Mouse (Mus musculus): Measurements from ENCODE around the gene Hmga2. TPM values are rescaled to one million over a fixed set of nuclear protein-coding genes. Genes with fewer than 3 reads are reported as not detected.

Gene Hmga2
- total and polyA plus RNA-seq, 3 experiments, result 0.33 to 0.60 TPM; not detected in 1

DNA sequence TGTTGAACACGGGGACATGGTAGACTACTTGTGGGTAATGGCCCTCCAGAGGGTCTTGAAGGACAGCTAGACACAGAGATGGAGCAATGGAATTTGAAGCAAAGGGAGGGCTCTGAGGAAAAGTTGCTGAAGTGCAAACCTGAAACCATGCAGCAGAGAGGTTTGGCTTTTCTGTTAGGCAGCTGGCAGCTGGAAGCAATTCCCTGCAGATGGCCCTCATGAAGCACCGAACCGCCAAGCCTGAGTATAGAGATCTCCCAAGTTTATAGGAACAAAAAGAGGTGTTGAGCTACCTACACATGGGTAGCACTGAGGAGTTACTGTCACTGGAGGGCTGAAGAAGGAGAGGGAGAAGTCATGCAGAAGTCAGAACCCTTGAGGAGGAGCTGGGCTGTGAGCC, 13.3 kb upstream of the Hmga2 start:
- Histone ChIP-seq H3K27me3 (ENCODE audit: insufficient read depth, low read length) (no peaks in the 10 kb centered on the region), H3K36me3 (replicated peaks) (no peaks in the 10 kb centered on the region), H3K4me3 (ENCODE audit: low read depth, low read length) (no peak overlapping the region), H3K4me1 (ENCODE audit: insufficient read depth, low read depth, low read length) (no peaks in the 10 kb centered on the region), H3K9me3 (replicated peaks) (peaks cover 54% of the 10 kb centered on the region)
- DNase-seq (ENCODE audit: low spot score) (no peak), ATAC-seq (ENCODE audit: extremely low read depth, insufficient number of reproducible peaks, low FRiP score, poor library complexity, severe bottlenecking) (no peak)
- TF ChIP-seq POLR2AphosphoS5 (IDR thresholded peaks at IDR 0.05; ENCODE audit: insufficient replicate concordance, low read depth, low read length) (no peak), CTCF (IDR thresholded peaks at IDR 0.05; ENCODE audit: low read depth, low read length) (no peak), GATA1 (IDR thresholded peaks at IDR 0.05; ENCODE audit: borderline replicate concordance, low read length) (no peak), TAL1 (conservative IDR thresholded peaks at IDR 0.05; ENCODE audit: low read depth, low read length) (no peak), GATA2 (IDR thresholded peaks at IDR 0.05; ENCODE audit: borderline replicate concordance, low read depth, low read length) (no peak)

DNA sequence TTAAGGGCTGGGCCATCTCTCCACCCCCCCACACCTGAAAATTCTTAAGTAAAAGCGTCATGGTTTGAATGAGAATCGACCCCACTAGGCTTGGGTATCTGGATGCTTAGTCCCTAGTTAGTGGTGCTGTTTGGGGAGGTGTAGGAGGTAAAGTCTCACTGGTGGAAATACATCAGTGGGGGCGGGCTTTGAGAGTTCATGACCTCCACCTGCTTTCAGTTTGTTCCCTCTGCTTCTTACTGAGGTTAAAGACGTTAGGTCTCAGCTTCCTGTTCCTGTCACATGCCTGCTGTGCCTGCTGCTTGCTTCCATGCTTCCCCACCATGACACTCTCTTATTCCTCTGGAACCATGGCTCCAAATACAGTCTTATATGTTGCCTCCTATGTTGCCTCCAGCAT, 12.3 kb upstream of the Hmga2 start:
- Histone ChIP-seq H3K9me3 (replicated peaks) (peaks cover 60% of the 10 kb centered on the region), H3K4me1 (ENCODE audit: insufficient read depth, low read depth, low read length) (no peaks in the 10 kb centered on the region), H3K4me3 (ENCODE audit: low read depth, low read length) (no peak overlapping the region), H3K27me3 (ENCODE audit: insufficient read depth, low read length) (no peaks in the 10 kb centered on the region), H3K36me3 (replicated peaks) (no peaks in the 10 kb centered on the region)
- ATAC-seq (ENCODE audit: extremely low read depth, insufficient number of reproducible peaks, low FRiP score, poor library complexity, severe bottlenecking), result no peak
- DNase-seq (ENCODE audit: low spot score), result no peak
- TF ChIP-seq POLR2AphosphoS5 (IDR thresholded peaks at IDR 0.05; ENCODE audit: insufficient replicate concordance, low read depth, low read length) (no peak), GATA2 (IDR thresholded peaks at IDR 0.05; ENCODE audit: borderline replicate concordance, low read depth, low read length) (no peak), CTCF (IDR thresholded peaks at IDR 0.05; ENCODE audit: low read depth, low read length) (no peak), GATA1 (IDR thresholded peaks at IDR 0.05; ENCODE audit: borderline replicate concordance, low read length) (no peak), TAL1 (conservative IDR thresholded peaks at IDR 0.05; ENCODE audit: low read depth, low read length) (no peak)

DNA sequence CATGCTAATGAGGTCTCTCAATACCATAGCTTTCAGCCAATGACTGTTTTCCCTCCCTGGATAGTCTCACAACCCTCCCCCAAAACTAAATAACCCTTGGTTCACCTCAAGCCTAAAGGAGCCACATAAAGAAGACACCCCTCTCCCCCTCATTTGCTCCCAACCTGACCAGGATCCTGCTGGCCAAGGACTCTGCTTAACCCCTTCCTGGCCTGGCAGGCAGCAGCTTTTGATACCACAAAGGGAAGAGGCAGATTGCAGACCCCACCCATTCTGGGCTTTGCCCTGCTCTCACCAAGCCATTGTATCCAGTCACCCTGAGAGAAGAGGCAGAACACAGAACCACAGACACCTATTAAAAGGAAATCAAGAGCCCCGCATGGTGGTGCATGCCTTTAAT, 11.6 kb upstream of the Hmga2 start:
- no peak for TF ChIP-seq TAL1 (conservative IDR thresholded peaks at IDR 0.05; ENCODE audit: low read depth, low read length)
- TF ChIP-seq POLR2AphosphoS5 (IDR thresholded peaks at IDR 0.05; ENCODE audit: insufficient replicate concordance, low read depth, low read length), result no peak
- no peak for TF ChIP-seq GATA2 (IDR thresholded peaks at IDR 0.05; ENCODE audit: borderline replicate concordance, low read depth, low read length)
- no peak for TF ChIP-seq CTCF (IDR thresholded peaks at IDR 0.05; ENCODE audit: low read depth, low read length)
- TF ChIP-seq GATA1 (IDR thresholded peaks at IDR 0.05; ENCODE audit: borderline replicate concordance, low read length), result no peak
- no peak overlapping the region for H3K4me3 ChIP-seq (ENCODE audit: low read depth, low read length)
- no peaks in the 10 kb centered on the region for H3K27me3 ChIP-seq (ENCODE audit: insufficient read depth, low read length)
- H3K4me1 ChIP-seq (ENCODE audit: insufficient read depth, low read depth, low read length), result no peaks in the 10 kb centered on the region
- no peak for ATAC-seq (ENCODE audit: extremely low read depth, insufficient number of reproducible peaks, low FRiP score, poor library complexity, severe bottlenecking)
- no peak for DNase-seq (ENCODE audit: low spot score)
- H3K9me3 ChIP-seq (replicated peaks), result peaks cover 53% of the 10 kb centered on the region
- H3K36me3 ChIP-seq (replicated peaks), result no peaks in the 10 kb centered on the region

DNA sequence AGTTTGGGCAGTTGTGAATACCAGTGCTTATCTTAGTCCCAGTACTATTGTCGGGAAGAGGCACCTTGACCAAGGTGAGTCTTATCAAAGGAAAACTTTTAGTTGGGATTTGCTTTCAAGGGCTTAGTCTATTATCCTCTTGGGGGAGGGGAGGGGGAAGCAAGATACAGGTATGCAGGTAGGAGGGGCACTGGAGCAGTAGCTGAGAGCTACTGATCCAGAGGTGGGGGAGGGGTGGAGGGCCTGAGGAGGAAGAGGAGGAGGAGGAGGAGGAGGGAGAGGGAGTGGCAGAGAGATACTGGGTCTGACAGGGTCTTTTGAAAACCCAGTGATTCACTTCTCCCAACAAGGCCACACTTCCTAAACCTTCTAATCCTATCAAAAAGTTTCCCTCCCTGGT, 9.2 kb upstream of the Hmga2 start:
- ATAC-seq (ENCODE audit: extremely low read depth, insufficient number of reproducible peaks, low FRiP score, poor library complexity, severe bottlenecking) (no peak), DNase-seq (ENCODE audit: low spot score) (no peak)
- TF ChIP-seq TAL1 (conservative IDR thresholded peaks at IDR 0.05; ENCODE audit: low read depth, low read length), result no peak
- H3K36me3 ChIP-seq (replicated peaks), result no peaks in the 10 kb centered on the region
- peaks cover 51% of the 10 kb centered on the region for H3K9me3 ChIP-seq (replicated peaks)
- no peaks in the 10 kb centered on the region for H3K4me1 ChIP-seq (ENCODE audit: insufficient read depth, low read depth, low read length)
- H3K27me3 ChIP-seq (ENCODE audit: insufficient read depth, low read length), result no peaks in the 10 kb centered on the region
- no peak overlapping the region for H3K4me3 ChIP-seq (ENCODE audit: low read depth, low read length)

DNA sequence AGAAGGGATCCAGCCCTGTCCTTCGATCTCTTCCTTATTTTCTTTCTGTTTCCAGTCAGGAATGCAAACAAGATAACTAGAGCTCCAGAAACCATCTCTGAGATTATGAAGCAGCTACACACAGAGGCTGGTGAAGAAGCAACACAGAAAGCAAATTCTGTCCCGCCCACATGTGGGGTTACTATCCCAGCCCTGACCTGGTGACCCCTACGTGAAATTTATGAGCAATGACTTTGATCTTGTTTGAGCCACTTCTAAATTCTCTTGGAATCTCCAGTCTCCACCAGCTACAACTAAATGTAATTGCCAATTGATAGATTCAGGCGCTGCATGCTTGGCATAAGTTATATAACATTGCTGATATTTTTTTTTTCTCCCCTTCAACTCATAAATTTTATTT, 7.9 kb upstream of the Hmga2 start:
- ATAC-seq (ENCODE audit: extremely low read depth, insufficient number of reproducible peaks, low FRiP score, poor library complexity, severe bottlenecking), result no peak
- H3K4me3 ChIP-seq (ENCODE audit: low read depth, low read length), result no peak overlapping the region
- DNase-seq (ENCODE audit: low spot score), result no peak
- peaks cover 45% of the 10 kb centered on the region for H3K9me3 ChIP-seq (replicated peaks)
- TF ChIP-seq CTCF (IDR thresholded peaks at IDR 0.05; ENCODE audit: low read depth, low read length) (no peak), POLR2AphosphoS5 (IDR thresholded peaks at IDR 0.05; ENCODE audit: insufficient replicate concordance, low read depth, low read length) (no peak), TAL1 (conservative IDR thresholded peaks at IDR 0.05; ENCODE audit: low read depth, low read length) (no peak), GATA1 (IDR thresholded peaks at IDR 0.05; ENCODE audit: borderline replicate concordance, low read length) (no peak), GATA2 (IDR thresholded peaks at IDR 0.05; ENCODE audit: borderline replicate concordance, low read depth, low read length) (no peak)
- H3K4me1 ChIP-seq (ENCODE audit: insufficient read depth, low read depth, low read length), result no peaks in the 10 kb centered on the region
- H3K36me3 ChIP-seq (replicated peaks), result no peaks in the 10 kb centered on the region
- H3K27me3 ChIP-seq (ENCODE audit: insufficient read depth, low read length), result no peaks in the 10 kb centered on the region

DNA sequence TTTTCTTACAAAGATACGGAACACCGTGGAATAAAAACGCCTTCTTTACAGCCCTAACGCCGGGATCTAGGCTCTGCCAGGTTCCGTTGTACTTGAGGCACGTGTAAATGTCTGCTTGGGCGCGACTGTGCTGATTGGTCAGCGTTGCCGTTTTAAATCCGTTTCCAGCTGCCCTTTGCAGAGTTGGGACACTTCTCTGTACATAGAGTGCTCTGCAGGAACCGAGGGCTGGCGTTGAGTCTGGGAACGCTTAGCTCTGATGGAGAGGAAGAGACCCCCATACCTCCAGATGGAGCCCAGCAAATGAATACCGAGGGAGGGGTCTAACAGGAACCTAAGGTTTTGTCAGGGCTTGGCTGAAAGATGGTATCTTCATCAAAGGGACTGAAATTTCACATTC, 1.9 kb upstream of the Hmga2 start:
- H3K27me3 ChIP-seq (ENCODE audit: insufficient read depth, low read length), result no peaks in the 10 kb centered on the region
- H3K36me3 ChIP-seq (replicated peaks), result no peaks in the 10 kb centered on the region
- H3K4me1 ChIP-seq (ENCODE audit: insufficient read depth, low read depth, low read length), result no peaks in the 10 kb centered on the region
- peaks cover 58% of the 10 kb centered on the region for H3K9me3 ChIP-seq (replicated peaks)
- DNase-seq (ENCODE audit: low spot score), result no peak
- no peak for TF ChIP-seq GATA1 (IDR thresholded peaks at IDR 0.05; ENCODE audit: borderline replicate concordance, low read length)
- no peak for TF ChIP-seq CTCF (IDR thresholded peaks at IDR 0.05; ENCODE audit: low read depth, low read length)
- TF ChIP-seq TAL1 (conservative IDR thresholded peaks at IDR 0.05; ENCODE audit: low read depth, low read length), result no peak
- H3K4me3 ChIP-seq (ENCODE audit: low read depth, low read length), result no peak overlapping the region
- no peak for ATAC-seq (ENCODE audit: extremely low read depth, insufficient number of reproducible peaks, low FRiP score, poor library complexity, severe bottlenecking)

DNA sequence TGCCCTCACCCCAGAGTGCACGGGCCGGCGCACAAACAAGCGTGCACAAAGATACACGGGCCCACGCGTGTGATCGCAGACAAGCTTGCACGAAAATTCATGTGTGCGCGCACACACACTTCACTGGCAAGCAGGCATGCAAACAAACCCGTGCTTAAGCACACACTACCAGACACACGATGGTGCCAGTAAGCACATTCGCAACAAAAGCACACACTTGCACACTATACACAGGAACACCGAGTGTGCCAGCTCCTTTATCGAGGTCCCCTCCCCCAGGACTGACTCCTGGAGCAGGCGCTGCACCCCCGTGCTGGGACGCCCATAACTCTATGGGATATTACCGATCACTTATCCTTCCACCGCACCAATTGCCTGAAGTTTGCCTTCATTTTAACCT, 1.2 kb upstream of the Hmga2 start:
- ATAC-seq (ENCODE audit: extremely low read depth, insufficient number of reproducible peaks, low FRiP score, poor library complexity, severe bottlenecking) (no peak), DNase-seq (ENCODE audit: low spot score) (no peak)
- Histone ChIP-seq H3K4me1 (ENCODE audit: insufficient read depth, low read depth, low read length) (no peaks in the 10 kb centered on the region), H3K9me3 (replicated peaks) (peaks cover 59% of the 10 kb centered on the region), H3K27me3 (ENCODE audit: insufficient read depth, low read length) (no peaks in the 10 kb centered on the region), H3K4me3 (ENCODE audit: low read depth, low read length) (0 out of 2 replicates have a peak overlapping the region, but pooled peaks have one; percentile 16), H3K36me3 (replicated peaks) (no peaks in the 10 kb centered on the region)
- TF ChIP-seq POLR2AphosphoS5 (IDR thresholded peaks at IDR 0.05; ENCODE audit: insufficient replicate concordance, low read depth, low read length) (no peak), GATA1 (IDR thresholded peaks at IDR 0.05; ENCODE audit: borderline replicate concordance, low read length) (no peak), TAL1 (conservative IDR thresholded peaks at IDR 0.05; ENCODE audit: low read depth, low read length) (no peak), GATA2 (IDR thresholded peaks at IDR 0.05; ENCODE audit: borderline replicate concordance, low read depth, low read length) (no peak)
